Mouse (Mus musculus) liver, embryonic 12.5 days (tissue): ENCODE results near the gene Banf2. TPM values are rescaled to one million over a fixed set of nuclear protein-coding genes. Genes with fewer than 3 reads are reported as not detected.

Experiments used
- ATAC-seq: fragments of 200-750 bp; cut with Nextera tagmentation; 2 replicates; pipeline ENCODE4 v1.8.0; 2017; ENCODE audit warnings: moderate number of reproducible peaks, mild to moderate bottlenecking, moderate library complexity
- H3K27ac ChIP-seq: fragments of 300-500 bp; sonication (generic); 2 replicates; pipeline ENCODE4 v1.5.1; 2016; ENCODE audit warnings: mild to moderate bottlenecking
- H3K27me3 ChIP-seq: fragments of 300-500 bp; sonication (generic); replicated peaks from 2 replicates; pipeline ENCODE4 v1.6.1; 2016; ENCODE audit warnings: mild to moderate bottlenecking, moderate library complexity
- H3K36me3 ChIP-seq: fragments of 300-500 bp; sonication (generic); 2 replicates; pipeline ENCODE4 v1.6.1; 2016; ENCODE audit warnings: mild to moderate bottlenecking, moderate library complexity
- H3K4me1 ChIP-seq: fragments of 300-500 bp; sonication (generic); 2 replicates; pipeline ENCODE4 v1.6.1; 2016
- H3K4me2 ChIP-seq: fragments of 300-500 bp; sonication (generic); 2 replicates; pipeline ENCODE4 v1.6.1; 2016; ENCODE audit warnings: mild to moderate bottlenecking, moderate library complexity
- H3K4me3 ChIP-seq: fragments of 300-500 bp; sonication (generic); 2 replicates; pipeline ENCODE4 v1.5.1; 2016; ENCODE audit warnings: mild to moderate bottlenecking, moderate library complexity
- H3K9ac ChIP-seq: fragments of 300-500 bp; sonication (generic); 2 replicates; pipeline ENCODE4 v1.6.1; 2016; ENCODE audit warnings: mild to moderate bottlenecking, moderate library complexity
- H3K9me3 ChIP-seq: fragments of 300-500 bp; sonication (generic); replicated peaks from 2 replicates; pipeline ENCODE4 v1.6.1; 2016; ENCODE audit warnings: mild to moderate bottlenecking, moderate library complexity
- WGBS: fragments of 180-500 bp; shearing (Covaris S2); methylation state at CpG from one replicate; pipeline ENCODE4 v1.1.7; 2016; ENCODE audit not compliant: insufficient replicate concordance; 5-methylcytosine and 5-hydroxymethylcytosine counted together
- polyA plus RNA-seq: library from polyadenylated mRNA; unstranded; fragments of >200 nt; fragmentation: Nextera tagmentation; extraction: Ambion mirVana; gene quantifications from 2 replicates; pipeline ENCODE4 v1.2.1, GENCODE M21; 2016

The Banf2 gene
- not detected in 2 replicates for polyA plus RNA-seq

DNA sequence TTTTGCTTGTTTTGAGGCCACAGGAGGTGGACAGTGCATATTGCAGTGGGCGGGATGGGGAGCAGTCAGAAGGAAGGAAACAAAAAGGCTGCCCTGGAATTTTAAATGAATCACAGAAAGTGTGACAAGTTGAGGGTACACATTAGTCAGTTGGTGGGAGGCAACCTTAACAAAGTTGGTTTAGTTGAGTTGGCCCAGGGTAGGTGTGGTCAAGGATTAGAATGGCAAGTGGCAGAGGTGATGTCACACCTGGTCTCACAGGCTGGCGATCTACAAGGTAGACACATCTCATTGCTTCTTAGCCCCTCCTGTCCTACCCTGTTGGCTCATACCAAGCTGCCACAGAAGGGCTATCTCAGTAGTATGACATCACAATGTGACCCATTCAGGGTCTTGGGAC, at the start of gene Banf2:
Banf2 (plus strand) TSS at position 396 of the 400 bp plus-strand sequence.
- 78% methylated on average over 2 of the region's 2 CpGs for WGBS
- no peaks in the 10 kb centered on the region for H3K36me3 ChIP-seq
- no peak within 1 kb of the TSS for H3K27ac ChIP-seq
- no peak within 1 kb of the TSS for H3K4me2 ChIP-seq
- no peak within 1 kb of the TSS for H3K4me3 ChIP-seq
- H3K4me1 ChIP-seq: no peaks in the 10 kb centered on the region
- no peak within 1 kb of the TSS for H3K9ac ChIP-seq
- no peak for ATAC-seq
- H3K9me3 ChIP-seq: no peaks in the 10 kb centered on the region
- no peaks in the 10 kb centered on the region for H3K27me3 ChIP-seq

DNA sequence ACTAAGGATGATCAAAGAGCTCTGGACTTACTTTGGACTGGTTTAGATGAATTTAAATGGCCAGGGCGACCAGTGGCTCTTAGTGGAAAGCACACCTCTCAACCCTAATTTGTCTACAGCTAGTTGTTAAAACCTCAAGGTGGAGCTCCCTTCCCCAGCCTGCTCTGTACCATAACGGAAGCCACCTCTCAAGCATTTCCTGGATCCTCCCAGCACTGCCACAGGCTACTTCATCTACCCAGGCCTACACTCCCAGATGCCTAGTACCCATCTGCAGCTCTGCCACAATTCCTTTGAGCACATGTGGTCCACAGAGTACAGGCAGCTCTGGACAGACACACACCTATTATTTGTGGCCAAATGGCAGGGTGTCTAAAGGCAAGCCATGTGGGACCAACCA, 49.4 kb upstream of the Banf2 start:
- H3K4me2 ChIP-seq: no peak overlapping the region
- H3K4me3 ChIP-seq: no peak overlapping the region
- H3K27me3 ChIP-seq: no peaks in the 10 kb centered on the region
- no peak overlapping the region for H3K9ac ChIP-seq
- ATAC-seq: no peak
- H3K36me3 ChIP-seq: peaks cover 65% of the 10 kb centered on the region
- WGBS: 49% methylated on average over 2 of the region's 2 CpGs
- H3K9me3 ChIP-seq: no peaks in the 10 kb centered on the region
- H3K4me1 ChIP-seq: peaks cover 46% of the 10 kb centered on the region
- no peak overlapping the region for H3K27ac ChIP-seq

DNA sequence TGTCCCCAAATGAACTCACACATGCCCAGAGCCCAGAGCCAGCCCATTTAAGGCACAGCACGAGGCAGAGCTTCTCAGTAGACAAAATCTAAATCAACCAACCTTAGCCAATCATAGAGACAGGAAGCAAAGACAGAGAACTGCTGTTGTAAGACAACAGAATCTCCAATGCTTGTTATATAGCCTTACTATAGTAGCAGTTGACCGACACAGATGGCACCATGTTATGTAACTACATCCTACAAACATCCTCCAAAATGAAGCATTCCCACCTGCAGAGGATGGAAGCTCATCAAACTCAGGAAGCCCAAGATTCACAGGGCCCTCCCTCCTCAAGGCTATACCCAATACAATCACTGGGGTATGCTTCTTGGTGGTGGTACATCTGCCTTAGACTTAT, 45.4 kb upstream of the Banf2 start:
- Histone ChIP-seq H3K27me3 (no peaks in the 10 kb centered on the region), H3K36me3 (peaks cover 67% of the 10 kb centered on the region), H3K9me3 (no peaks in the 10 kb centered on the region), H3K27ac (no peak overlapping the region), H3K4me2 (no peak overlapping the region), H3K4me3 (no peak overlapping the region), H3K9ac (no peak overlapping the region), H3K4me1 (peaks cover 21% of the 10 kb centered on the region)
- ATAC-seq: no peak
- 57% methylated on average over 2 of the region's 2 CpGs for WGBS

DNA sequence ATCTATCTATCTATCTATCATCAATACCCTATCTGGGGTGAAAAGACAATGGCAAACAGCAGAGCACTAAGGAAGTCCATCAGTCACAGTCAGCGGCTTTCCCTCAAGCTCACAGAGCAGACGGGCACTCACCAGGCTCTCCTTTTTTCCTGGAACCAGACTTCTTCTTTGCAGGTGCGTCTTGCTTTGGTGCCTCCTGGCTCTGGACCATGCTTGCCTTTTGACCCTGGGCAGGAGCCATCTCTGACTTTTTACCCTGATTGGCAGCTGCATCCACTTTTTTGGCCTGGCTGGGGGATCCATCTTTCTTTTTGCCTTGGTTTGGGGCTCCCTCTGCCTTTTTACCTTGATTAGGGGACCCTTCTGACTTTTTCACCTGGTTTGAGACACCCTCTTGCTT, 44.8 kb upstream of the Banf2 start:
- H3K27me3 ChIP-seq: no peaks in the 10 kb centered on the region
- H3K9ac ChIP-seq: no peak overlapping the region
- H3K36me3 ChIP-seq: peaks cover 65% of the 10 kb centered on the region
- no peaks in the 10 kb centered on the region for H3K9me3 ChIP-seq
- H3K4me3 ChIP-seq: no peak overlapping the region
- H3K4me2 ChIP-seq: no peak overlapping the region
- WGBS: 82% methylated on average over 3 of the region's 3 CpGs
- peaks cover 22% of the 10 kb centered on the region for H3K4me1 ChIP-seq
- H3K27ac ChIP-seq: no peak overlapping the region
- no peak for ATAC-seq

DNA sequence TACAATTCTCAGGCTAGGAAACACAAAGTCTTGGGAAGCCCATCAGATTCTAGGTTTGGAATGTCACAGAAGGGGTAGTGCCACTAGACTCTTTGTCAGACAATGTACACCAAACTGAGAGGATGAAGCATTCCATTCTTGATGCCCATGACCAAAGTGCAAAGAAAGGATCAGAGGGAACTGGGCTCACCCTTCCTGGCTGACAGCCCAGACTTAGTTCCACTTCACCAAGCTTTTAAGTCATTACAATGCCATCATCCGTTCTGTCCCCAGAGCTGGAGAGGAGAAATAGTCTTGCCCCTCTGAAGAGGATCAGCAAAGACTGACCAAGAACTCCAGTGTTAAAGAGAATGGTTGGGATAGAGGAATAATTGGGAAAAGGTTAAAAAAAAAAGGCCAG, 41.9 kb upstream of the Banf2 start:
- Histone ChIP-seq H3K9me3 (no peaks in the 10 kb centered on the region), H3K4me3 (no peak overlapping the region), H3K9ac (no peak overlapping the region), H3K27me3 (no peaks in the 10 kb centered on the region), H3K4me1 (peaks cover 25% of the 10 kb centered on the region), H3K27ac (no peak overlapping the region), H3K4me2 (no peak overlapping the region), H3K36me3 (peaks cover 37% of the 10 kb centered on the region)
- ATAC-seq: no peak
- WGBS: 73% methylated on average over 1 of the region's 1 CpGs

DNA sequence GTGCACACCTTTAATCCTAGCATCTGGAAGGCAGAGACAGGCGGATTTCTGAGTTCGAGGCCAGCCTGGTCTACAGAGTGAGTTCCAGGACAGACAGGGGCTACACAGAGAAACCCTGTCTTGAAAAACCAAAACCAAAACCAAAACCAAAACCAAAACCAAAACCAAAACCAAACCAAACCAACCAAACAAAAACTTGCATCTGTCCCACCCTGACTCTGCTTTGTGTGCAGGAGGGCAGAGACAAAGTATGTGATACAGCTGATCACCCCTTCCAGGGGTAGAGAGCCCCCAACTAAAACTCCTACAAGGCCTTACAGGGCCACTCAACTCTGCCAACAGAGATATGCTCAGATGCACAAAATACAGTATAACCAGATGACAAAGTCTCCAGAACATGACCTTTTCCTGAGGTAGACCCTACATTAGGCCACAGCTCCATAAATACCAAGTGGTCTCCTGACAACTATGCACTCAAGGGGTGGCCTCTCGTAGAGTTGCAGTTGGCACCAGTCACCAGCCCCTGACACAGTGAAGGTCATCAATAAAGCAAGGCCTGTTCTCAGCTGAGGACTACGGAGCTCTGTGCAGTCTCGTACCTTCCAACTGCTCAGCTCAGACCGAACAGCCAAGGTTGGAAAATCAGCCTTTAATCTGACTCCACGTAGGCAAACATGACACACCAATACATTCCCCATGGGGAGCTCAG, 40.7 kb upstream of the Banf2 start:
- no peak overlapping the region for H3K9ac ChIP-seq
- H3K36me3 ChIP-seq: peaks cover 29% of the 10 kb centered on the region
- H3K4me1 ChIP-seq: peaks cover 27% of the 10 kb centered on the region
- H3K9me3 ChIP-seq: no peaks in the 10 kb centered on the region
- no peaks in the 10 kb centered on the region for H3K27me3 ChIP-seq
- WGBS: 82% methylated on average over 7 of the region's 7 CpGs
- no peak overlapping the region for H3K4me3 ChIP-seq
- no peak for ATAC-seq
- H3K27ac ChIP-seq: no peak overlapping the region
- no peak overlapping the region for H3K4me2 ChIP-seq

DNA sequence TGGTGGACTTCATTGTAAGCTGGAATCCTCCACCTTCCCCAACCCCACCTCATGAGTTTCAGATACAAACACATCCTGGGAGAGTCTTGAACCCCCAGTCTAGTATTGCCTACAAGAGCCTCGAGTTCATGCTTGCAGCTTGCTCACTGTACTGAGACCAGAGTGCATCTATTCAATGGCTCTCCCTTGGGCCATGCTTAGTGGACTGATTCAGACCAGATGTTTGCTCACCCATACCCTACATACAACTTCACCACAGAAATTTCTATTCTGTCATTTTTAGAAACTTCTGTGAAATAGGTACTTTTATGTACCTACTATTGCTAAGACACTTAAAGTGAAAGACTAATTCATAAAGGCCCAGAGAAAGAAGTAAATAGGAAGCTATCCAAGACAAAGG, 39.9 kb upstream of the Banf2 start:
- H3K27ac ChIP-seq: no peak overlapping the region
- ATAC-seq: no peak
- H3K9me3 ChIP-seq: no peaks in the 10 kb centered on the region
- H3K4me1 ChIP-seq: peaks cover 30% of the 10 kb centered on the region
- H3K4me2 ChIP-seq: no peak overlapping the region
- H3K9ac ChIP-seq: no peak overlapping the region
- WGBS: 57% methylated on average over 1 of the region's 1 CpGs
- no peaks in the 10 kb centered on the region for H3K27me3 ChIP-seq
- no peak overlapping the region for H3K4me3 ChIP-seq
- H3K36me3 ChIP-seq: peaks cover 22% of the 10 kb centered on the region

DNA sequence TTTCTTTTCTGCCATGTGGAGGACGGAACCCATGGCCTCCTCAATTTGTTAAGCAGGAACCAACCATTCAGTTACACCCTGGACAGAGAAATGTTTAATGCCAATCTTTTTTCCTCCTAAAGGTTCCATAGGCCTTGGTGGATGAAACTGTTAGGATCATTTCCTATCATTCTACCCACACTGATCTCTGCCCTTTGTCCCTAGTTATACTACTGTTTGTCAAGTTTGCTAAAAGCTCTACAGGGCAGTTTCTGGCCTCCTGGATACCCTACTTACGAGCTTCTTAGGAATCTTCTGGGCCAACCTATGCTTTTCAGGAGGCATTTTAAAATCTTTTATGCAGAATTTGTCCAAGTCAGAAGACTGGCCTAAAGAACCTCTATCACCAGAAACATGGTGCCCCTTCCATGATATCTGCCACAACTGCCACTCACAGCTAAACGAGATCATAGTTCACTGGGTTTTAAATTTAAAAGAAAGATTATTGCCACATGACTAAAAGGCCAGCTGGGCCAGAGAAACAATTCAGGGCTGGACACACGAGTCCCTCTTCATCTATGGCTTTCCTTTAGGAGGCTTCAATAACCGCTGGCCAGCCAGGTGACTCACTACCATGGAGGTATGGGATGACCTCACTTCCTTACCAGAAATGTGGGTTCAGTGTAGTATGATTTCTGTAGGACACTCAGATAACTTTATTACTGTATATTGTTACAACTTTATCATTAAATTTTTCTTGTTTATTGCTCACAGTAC, 30.5 kb upstream of the Banf2 start:
- no peaks in the 10 kb centered on the region for H3K9me3 ChIP-seq
- peaks cover 10% of the 10 kb centered on the region for H3K36me3 ChIP-seq
- H3K4me3 ChIP-seq: no peak overlapping the region
- no peak overlapping the region for H3K9ac ChIP-seq
- H3K27me3 ChIP-seq: no peaks in the 10 kb centered on the region
- no peak for ATAC-seq
- H3K4me2 ChIP-seq: no peak overlapping the region
- 66% methylated on average over 5 of the region's 5 CpGs for WGBS
- H3K27ac ChIP-seq: no peak overlapping the region
- peaks cover 53% of the 10 kb centered on the region for H3K4me1 ChIP-seq

DNA sequence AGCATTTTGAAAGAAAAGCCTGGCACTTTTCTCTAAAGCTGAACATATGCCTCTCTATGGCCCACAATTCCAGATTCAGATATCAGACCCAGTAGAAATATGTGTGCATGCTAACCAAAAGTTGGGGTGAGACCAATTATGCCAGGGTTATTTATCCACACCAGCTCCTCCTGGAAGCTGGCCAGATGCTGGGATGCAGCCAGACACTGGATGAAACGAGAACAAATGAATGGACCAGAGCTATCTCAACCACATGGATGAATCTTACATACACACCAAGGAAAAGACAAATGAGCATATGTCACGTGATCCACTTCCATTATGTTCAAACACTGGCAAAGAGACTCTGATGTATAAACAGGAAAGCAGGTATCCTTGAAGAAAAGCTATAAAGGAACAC, 29.3 kb upstream of the Banf2 start:
- Histone ChIP-seq H3K27ac (no peak overlapping the region), H3K4me1 (peaks cover 61% of the 10 kb centered on the region), H3K9me3 (no peaks in the 10 kb centered on the region), H3K27me3 (no peaks in the 10 kb centered on the region), H3K36me3 (peaks cover 11% of the 10 kb centered on the region), H3K4me3 (no peak overlapping the region), H3K9ac (no peak overlapping the region), H3K4me2 (no peak overlapping the region)
- 60% methylated on average over 2 of the region's 2 CpGs for WGBS
- ATAC-seq: no peak

DNA sequence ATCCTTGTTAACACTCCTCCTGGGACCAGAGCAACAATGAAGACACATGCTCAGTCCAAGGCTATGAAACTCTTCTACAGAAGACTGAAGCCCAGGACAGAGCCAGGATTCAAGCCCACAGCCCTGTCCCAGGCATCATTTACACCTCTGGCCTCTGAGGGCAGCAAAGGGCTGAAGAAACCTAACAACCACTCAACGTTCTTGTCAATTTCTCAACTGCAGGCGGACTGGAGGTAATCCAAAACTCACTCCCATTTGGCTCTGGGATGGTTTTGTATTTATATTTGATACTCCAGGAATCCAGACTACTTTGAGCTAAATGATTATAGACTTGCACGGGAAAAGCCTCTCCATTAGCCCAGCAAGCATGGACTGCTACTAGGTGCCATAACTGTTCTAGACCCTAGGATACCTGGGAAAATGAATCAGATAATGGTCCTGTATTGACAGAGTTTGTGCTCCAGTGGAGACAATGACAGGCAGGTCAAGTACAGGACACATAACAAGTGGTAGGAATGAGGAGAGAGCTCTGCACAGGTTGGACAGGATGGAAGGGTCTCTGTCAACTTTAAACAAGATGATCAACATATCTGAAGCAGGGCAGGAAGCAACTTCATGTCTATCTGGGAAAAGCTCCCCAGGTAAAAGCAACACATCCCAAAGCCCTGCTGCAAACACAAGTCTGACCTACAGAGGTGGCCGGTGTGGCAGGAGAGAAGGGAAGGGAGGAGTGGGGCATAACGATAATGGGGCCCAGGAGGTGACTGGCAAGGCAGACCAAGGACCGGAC, 27.5 kb upstream of the Banf2 start:
- Histone ChIP-seq H3K27ac (no peak overlapping the region), H3K4me1 (peaks cover 79% of the 10 kb centered on the region), H3K36me3 (peaks cover 16% of the 10 kb centered on the region), H3K9me3 (no peaks in the 10 kb centered on the region), H3K4me3 (no peak overlapping the region), H3K9ac (0 out of 2 replicates have a peak overlapping the region, but pooled peaks have one; percentile 1), H3K4me2 (peak overlapping the region; percentile 9; the same call in 1 of the 2 replicates), H3K27me3 (no peaks in the 10 kb centered on the region)
- 57% methylated on average over 6 of the region's 6 CpGs for WGBS
- ATAC-seq: no peak

DNA sequence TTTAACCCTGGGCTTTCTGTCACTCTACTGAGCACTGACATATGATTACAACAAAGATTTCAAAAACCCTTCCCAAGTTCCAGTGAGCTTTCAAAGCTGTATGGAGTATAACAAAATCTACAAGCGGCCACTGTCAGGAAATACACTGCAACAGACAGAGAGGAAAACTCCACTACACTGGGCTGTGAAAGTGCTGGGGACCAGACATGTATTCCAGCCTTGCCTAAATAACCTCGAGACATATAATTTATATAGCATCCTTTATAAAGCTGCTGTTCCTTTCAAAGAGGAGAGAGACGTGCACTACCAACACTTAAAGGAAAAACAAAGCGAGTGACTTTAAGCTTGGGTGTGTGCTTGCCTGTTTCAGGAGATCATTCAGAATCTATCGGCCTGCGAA, 26.2 kb upstream of the Banf2 start:
- H3K27ac ChIP-seq: no peak overlapping the region
- no peak overlapping the region for H3K4me2 ChIP-seq
- H3K4me1 ChIP-seq: peaks cover 83% of the 10 kb centered on the region
- peaks cover 14% of the 10 kb centered on the region; the same call in 1 of the 2 replicates for H3K36me3 ChIP-seq
- no peak overlapping the region for H3K4me3 ChIP-seq
- H3K9me3 ChIP-seq: no peaks in the 10 kb centered on the region
- no peak for ATAC-seq
- H3K27me3 ChIP-seq: no peaks in the 10 kb centered on the region
- H3K9ac ChIP-seq: no peak overlapping the region
- 83% methylated on average over 6 of the region's 6 CpGs for WGBS

DNA sequence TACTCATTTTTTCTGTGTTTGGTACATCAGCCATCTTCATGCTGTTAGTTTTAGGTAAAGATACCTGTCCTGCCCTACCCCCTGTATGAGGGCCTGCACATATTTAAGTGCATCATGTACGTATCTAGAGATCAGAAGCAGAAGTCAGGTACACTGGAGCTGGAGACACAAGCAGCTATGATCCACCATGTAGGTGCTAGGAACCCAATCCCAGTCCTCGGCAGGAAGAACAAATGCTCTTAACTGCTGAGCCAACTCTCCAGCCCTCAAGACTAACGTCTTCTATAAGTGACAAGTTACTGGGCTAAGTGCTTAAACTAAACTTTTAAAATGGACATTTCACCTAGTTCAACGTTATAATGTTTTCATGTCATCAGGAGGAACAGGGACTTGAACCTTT, 25.6 kb upstream of the Banf2 start:
- no peak overlapping the region for H3K4me2 ChIP-seq
- no peak overlapping the region for H3K4me3 ChIP-seq
- WGBS: 79% methylated on average over 4 of the region's 4 CpGs
- no peak overlapping the region for H3K9ac ChIP-seq
- H3K4me1 ChIP-seq: peaks cover 84% of the 10 kb centered on the region
- H3K27ac ChIP-seq: no peak overlapping the region
- H3K27me3 ChIP-seq: no peaks in the 10 kb centered on the region
- H3K9me3 ChIP-seq: no peaks in the 10 kb centered on the region
- H3K36me3 ChIP-seq: peaks cover 14% of the 10 kb centered on the region; the same call in 1 of the 2 replicates
- ATAC-seq: no peak
